Mouse (Mus musculus): ENCODE data around the gene Vps26c.
"Not testable (repeated sequence)": the region's sequence is repeated elsewhere in the genome, so short reads cannot be mapped to it uniquely, and the experiment has no call there.

Vps26c gene

GRCm38 (mm10) chr16:94545781-94546562, 19.3 kb upstream of the Vps26c start:
- no peak for DNase-seq

- no peak for DNase-seq
These were observed 18.0 kb upstream of the Vps26c start for GRCm38 (mm10) chr16:94544540-94545105.

GRCm38 (mm10) chr16:94542898-94543297, 16.3 kb upstream of the Vps26c start:
- no peak for DNase-seq

GRCm38 (mm10) chr16:94540140-94540539, 13.5 kb upstream of the Vps26c start:
- no peak for DNase-seq

- DNase-seq = peak; percentile 44 to 45
These were observed 10.5 kb upstream of the Vps26c start for GRCm38 (mm10) chr16:94537159-94537527.

GRCm38 (mm10) chr16:94536417-94537158, 10.0 kb upstream of the Vps26c start:
- DNase-seq = peak; percentile 62 to 70

- DNase-seq = no peak
These were observed 9.1 kb upstream of the Vps26c start for GRCm38 (mm10) chr16:94535716-94536115.

GRCm38 (mm10) chr16:94533679-94534078, 7.0 kb upstream of the Vps26c start:
- no peak for DNase-seq

GRCm38 (mm10) chr16:94531268-94531667, 4.6 kb upstream of the Vps26c start:
- no peak for DNase-seq

GRCm38 (mm10) chr16:94527546-94527945, 916 bp upstream of the Vps26c start:
- DNase-seq = no peak

- DNase-seq = no peak
These were observed 513 bp upstream of the Vps26c start for GRCm38 (mm10) chr16:94527152-94527534.

- no peak for DNase-seq
These were observed 681 bp downstream of the Vps26c start for GRCm38 (mm10) chr16:94525955-94526343.

GRCm38 (mm10) chr16:94524691-94525090, 1.9 kb downstream of the Vps26c start:
- no peak for DNase-seq

GRCm38 (mm10) chr16:94523594-94524377, 2.8 kb downstream of the Vps26c start:
- DNase-seq = no peak

GRCm38 (mm10) chr16:94519028-94519427, 7.6 kb downstream of the Vps26c start:
- DNase-seq = no peak

GRCm38 (mm10) chr16:94517606-94518005, 9.0 kb downstream of the Vps26c start:
- no peak for DNase-seq

- no peak for DNase-seq
These were observed 16.6 kb downstream of the Vps26c start for GRCm38 (mm10) chr16:94509983-94510382.

GRCm38 (mm10) chr16:94508769-94509168, 17.9 kb downstream of the Vps26c start:
- no peak for DNase-seq

GRCm38 (mm10) chr16:94507071-94507470, 19.6 kb downstream of the Vps26c start:
- DNase-seq = no peak

- DNase-seq = no peak
These were observed 22.4 kb downstream of the Vps26c start for GRCm38 (mm10) chr16:94504192-94504591.

GRCm38 (mm10) chr16:94497911-94498310, 28.7 kb downstream of the Vps26c start:
- DNase-seq = peak; percentile 16 to 24

- not testable (repeated sequence) for DNase-seq
These were observed 29.5 kb downstream of the Vps26c start for GRCm38 (mm10) chr16:94497176-94497575.

GRCm38 (mm10) chr16:94489326-94489725, 37.3 kb downstream of the Vps26c start:
- DNase-seq = no peak
